Mouse (Mus musculus) midbrain, postnatal 0 days (tissue): Measurements from ENCODE around the gene Foxo6. TPM values are rescaled to one million over a fixed set of nuclear protein-coding genes. Genes with fewer than 3 reads are reported as not detected.

ENCODE experiments used
- ATAC-seq: fragments of 200-750 bp; cut with Nextera tagmentation; 2 replicates; pipeline ENCODE4 v1.8.0; 2017; ENCODE audit warnings: moderate number of reproducible peaks, mild to moderate bottlenecking, moderate TSS enrichment, moderate library complexity; ENCODE audit not compliant: low FRiP score
- DNase-seq: peaks from one replicate; pipeline ENCODE4 v3.0.0-alpha.2; 2015; ENCODE audit warnings: low spot score
- H3K27ac ChIP-seq: fragments of 300-500 bp; sonication (generic); 2 replicates; pipeline ENCODE4 v1.5.1; 2014; ENCODE audit warnings: low read depth, mild to moderate bottlenecking, low read length, mixed read lengths
- H3K27me3 ChIP-seq: fragments of 300-500 bp; sonication (generic); 2 replicates; pipeline ENCODE4 v1.6.1; 2014; ENCODE audit warnings: low read length, control low read depth, mixed read lengths; ENCODE audit not compliant: insufficient read depth
- H3K36me3 ChIP-seq: fragments of 300-500 bp; sonication (generic); 2 replicates; pipeline ENCODE4 v1.6.1; 2014; ENCODE audit warnings: low read length, control low read depth, mixed read lengths; ENCODE audit not compliant: insufficient read depth
- H3K4me1 ChIP-seq: fragments of 300-500 bp; sonication (generic); 2 replicates; pipeline ENCODE4 v1.6.1; 2014; ENCODE audit warnings: mild to moderate bottlenecking, control low read depth, antibody characterized with exemption, low read length, mixed read lengths; ENCODE audit not compliant: insufficient read depth
- H3K4me2 ChIP-seq: fragments of 300-500 bp; sonication (generic); 2 replicates; pipeline ENCODE4 v1.6.1; 2014; ENCODE audit warnings: low read depth, mild to moderate bottlenecking, low read length, mixed read lengths; ENCODE audit not compliant: poor library complexity, severe bottlenecking
- H3K4me3 ChIP-seq: fragments of 300-500 bp; sonication (generic); 2 replicates; pipeline ENCODE4 v1.5.1; 2014; ENCODE audit warnings: low read depth, mild to moderate bottlenecking, low read length, moderate library complexity
- H3K9ac ChIP-seq: fragments of 300-500 bp; sonication (generic); replicated peaks from 2 replicates; pipeline ENCODE4 v1.6.1; 2014; ENCODE audit warnings: mild to moderate bottlenecking, low read length, moderate library complexity, mixed read lengths; ENCODE audit not compliant: poor library complexity, severe bottlenecking
- H3K9me3 ChIP-seq: fragments of 300-500 bp; sonication (generic); 2 replicates; pipeline ENCODE4 v1.6.1; 2016; ENCODE audit warnings: low read length, control low read depth
- CTCF ChIP-seq: IDR thresholded peaks from 2 replicates; pipeline ENCODE4 v1.5.1; 2016; ENCODE audit warnings: antibody characterized with exemption, mild to moderate bottlenecking
- WGBS: fragments of 180-500 bp; shearing (Covaris S2); extraction: QIAGEN DNeasy Blood & Tissue Kit; methylation state at CpG from one replicate; pipeline ENCODE4 v1.1.7; 2014; 5-methylcytosine and 5-hydroxymethylcytosine counted together
- polyA plus RNA-seq: library from polyadenylated mRNA; unstranded; fragments of >200 nt; fragmentation: Nextera tagmentation; extraction: Ambion mirVana; gene quantifications from 2 replicates; pipeline ENCODE4 v1.2.1, GENCODE M21; 2015
- total RNA-seq: library from RNA; depleted of rRNA; stranded (reverse); fragments of >200 nt; gene quantifications from 2 replicates; pipeline ENCODE4 v1.2.3, GENCODE M21; 2014

Foxo6 gene
- total and polyA plus RNA-seq, 2 experiments from 2014 or later = 1.7 to 34.2 TPM

- no peak for TF ChIP-seq CTCF
- H3K9ac ChIP-seq = no peak overlapping the region
- no peaks in the 10 kb centered on the region for H3K36me3 ChIP-seq
- H3K4me3 ChIP-seq = no peak overlapping the region
- no peak for ATAC-seq
- no peaks in the 10 kb centered on the region for H3K4me1 ChIP-seq
- H3K27ac ChIP-seq = no peak overlapping the region
- H3K9me3 ChIP-seq = no peaks in the 10 kb centered on the region
- no peaks in the 10 kb centered on the region for H3K27me3 ChIP-seq
- no peak overlapping the region for H3K4me2 ChIP-seq
- DNase-seq = no peak
- 91% methylated on average over 3 of the region's 3 CpGs for WGBS
These were observed 58.5 kb downstream of the Foxo6 start for GRCm38 (mm10) chr4:120228613-120229012.

- WGBS = 32% methylated on average over 2 of the region's 2 CpGs
These were observed 59.9 kb downstream of the Foxo6 start for GRCm38 (mm10) chr4:120227224-120227623.

GRCm38 (mm10) chr4:120226682-120227081, 60.5 kb downstream of the Foxo6 start:
- DNase-seq = no peak
- no peak for ATAC-seq
- 67% methylated on average over 4 of the region's 4 CpGs for WGBS
- Histone ChIP-seq H3K9ac (no peak overlapping the region), H3K27ac (no peak overlapping the region), H3K4me2 (no peak overlapping the region), H3K4me3 (no peak overlapping the region), H3K36me3 (no peaks in the 10 kb centered on the region), H3K9me3 (no peaks in the 10 kb centered on the region), H3K27me3 (no peaks in the 10 kb centered on the region), H3K4me1 (no peaks in the 10 kb centered on the region)
- TF ChIP-seq CTCF = no peak

More at GRCm38 (mm10) chr4:120227224-120227623, 59.9 kb downstream of the Foxo6 start:
- peak; percentile 37 for TF ChIP-seq CTCF
- no peaks in the 10 kb centered on the region for H3K4me1 ChIP-seq
- no peak overlapping the region for H3K9ac ChIP-seq
- ATAC-seq (0 out of 2 replicates have a peak, but pooled peaks have one; percentile 21), DNase-seq (peak; percentile 48)
- H3K27ac ChIP-seq = no peak overlapping the region
- H3K4me2 ChIP-seq = no peak overlapping the region
- no peaks in the 10 kb centered on the region for H3K36me3 ChIP-seq
- no peaks in the 10 kb centered on the region for H3K27me3 ChIP-seq
- no peak overlapping the region for H3K4me3 ChIP-seq
- H3K9me3 ChIP-seq = no peaks in the 10 kb centered on the region

- Histone ChIP-seq H3K27me3 (no peaks in the 10 kb centered on the region), H3K36me3 (no peaks in the 10 kb centered on the region), H3K4me3 (no peak overlapping the region), H3K9ac (no peak overlapping the region), H3K9me3 (no peaks in the 10 kb centered on the region), H3K4me1 (no peaks in the 10 kb centered on the region), H3K4me2 (no peak overlapping the region), H3K27ac (no peak overlapping the region)
- peak; percentile 95 for TF ChIP-seq CTCF
- peak; percentile 70 for DNase-seq
- WGBS = 45% methylated on average over 6 of the region's 6 CpGs
- ATAC-seq = no peak; the same call in 1 of the 2 replicates
These were observed 61.9 kb downstream of the Foxo6 start for GRCm38 (mm10) chr4:120225135-120225780.

- ATAC-seq = no peak
- no peak for DNase-seq
These were observed 63.3 kb downstream of the Foxo6 start for GRCm38 (mm10) chr4:120223805-120224204.

GRCm38 (mm10) chr4:120223108-120223745, 63.9 kb downstream of the Foxo6 start:
- Histone ChIP-seq H3K9ac (no peak overlapping the region), H3K4me3 (no peak overlapping the region), H3K27me3 (no peaks in the 10 kb centered on the region), H3K9me3 (no peaks in the 10 kb centered on the region), H3K36me3 (no peaks in the 10 kb centered on the region), H3K4me1 (no peaks in the 10 kb centered on the region), H3K4me2 (no peak overlapping the region), H3K27ac (no peak overlapping the region)
- ATAC-seq = no peak
- no peak for DNase-seq
- WGBS = 58% methylated on average over 7 of the region's 7 CpGs
- no peak for TF ChIP-seq CTCF

More at GRCm38 (mm10) chr4:120223805-120224204, 63.3 kb downstream of the Foxo6 start:
- WGBS = 81% methylated on average over 6 of the region's 6 CpGs
- Histone ChIP-seq H3K4me1 (no peaks in the 10 kb centered on the region), H3K4me3 (no peak overlapping the region), H3K4me2 (no peak overlapping the region), H3K9me3 (no peaks in the 10 kb centered on the region), H3K27me3 (no peaks in the 10 kb centered on the region), H3K36me3 (no peaks in the 10 kb centered on the region), H3K9ac (no peak overlapping the region), H3K27ac (no peak overlapping the region)
- no peak for TF ChIP-seq CTCF
